Comparison of ENCODE assay signal across 22 mouse cellular contexts in genomic region chr6:51176791-51177433, GRCm38 (mm10).
DNase-seq lines count a peak whose midpoint lies in the region; ATAC-seq and TF ChIP-seq lines count a peak whose summit lies in the region.
"Had no signal": no experiment of that assay in that cellular context is flagged by ENCODE, and none has a peak within 500 bp of the region (broad histone marks: within the 10 kb centered on the region; RNA-seq: fewer than 3 reads in every experiment).

No protein-coding gene starts in this region.

- no peak overlapping the region for H3K4me2 ChIP-seq in lung, embryonic 14.5 days
- H3K4me2 ChIP-seq in myocyte (ENCODE audit: low read depth), result peak overlapping the region; percentile 95
- H3K4me2 ChIP-seq: hindbrain, embryonic 14.5 days had no signal

- H3ac ChIP-seq in myocyte (ENCODE audit: control insufficient read depth, insufficient read length), result no peak overlapping the region

- H3K27ac ChIP-seq in lung, embryonic 14.5 days (ENCODE audit: low read depth), result no peak overlapping the region
- no peak overlapping the region for H3K27ac ChIP-seq in MEL (ENCODE audit: control insufficient read depth, low read depth, low read length)
- H3K27ac ChIP-seq in limb, embryonic 10.5 days, result peak overlapping the region; percentile 96
- H3K27ac ChIP-seq: embryonic facial prominence, embryonic 10.5 days; heart, embryonic 15.5 days; hindbrain, embryonic 14.5 days had no signal

- TF ChIP-seq EP300 in MEL (IDR thresholded peaks at IDR 0.05; ENCODE audit: low read depth in 1 of 2, low read length in 2 of 2), result no peak

- H3K9me3 ChIP-seq in lung, embryonic 14.5 days (ENCODE audit: low read depth, low read length), result no peaks in the 10 kb centered on the region
- no peaks in the 10 kb centered on the region for H3K9me3 ChIP-seq in MEL (replicated peaks; ENCODE audit: insufficient read depth, low read length)
- no peaks in the 10 kb centered on the region for H3K9me3 ChIP-seq in limb, embryonic 10.5 days (replicated peaks)
- H3K9me3 ChIP-seq: embryonic facial prominence, embryonic 10.5 days; heart, embryonic 15.5 days; megakaryocyte, embryonic 14.5 days had no signal

- no peak for ATAC-seq in lung, embryonic 14.5 days (ENCODE audit: insufficient read depth)
- ATAC-seq: forebrain, embryonic 16.5 days; midbrain, embryonic 16.5 days; Patski had no signal

- peaks cover 5% of the 10 kb centered on the region; the same call in 1 of the 2 replicates for H3K4me1 ChIP-seq in lung, embryonic 14.5 days (ENCODE audit: insufficient read depth)
- no peaks in the 10 kb centered on the region; a peak in 1 of 4 replicates for H3K4me1 ChIP-seq in MEL (ENCODE audit: control insufficient read depth in 1 of 2, insufficient read depth in 2 of 2, low read length in 2 of 2)
- peaks cover 81% of the 10 kb centered on the region for H3K4me1 ChIP-seq in limb, embryonic 10.5 days

- peaks cover 66% of the 10 kb centered on the region for H3K27me3 ChIP-seq in lung, embryonic 14.5 days (ENCODE audit: insufficient read depth, low read length)
- H3K27me3 ChIP-seq in MEL (ENCODE audit: control insufficient read depth in 1 of 2, insufficient read depth in 2 of 2, low read length in 2 of 2) (peaks cover 0 to 8% of the 10 kb centered on the region in 2 experiments; a peak in 2 of 4 replicates), myocyte (ENCODE audit: control insufficient read depth, insufficient read depth, insufficient read length) (no peaks in the 10 kb centered on the region)
- no peaks in the 10 kb centered on the region for H3K27me3 ChIP-seq in limb, embryonic 10.5 days (ENCODE audit: low read depth, poor library complexity, severe bottlenecking)

- intact Hi-C loops in heart, postnatal 10 days (cut with DNase I), result loop anchor here (5.0 kb wide), 2 partner anchors 1055 to 1140 kb away; partner anchors contain the start of gene Hoxa9

- H3K79me2 ChIP-seq in MEL (ENCODE audit: control insufficient read depth, insufficient read depth, low read length, poor library complexity), result no peaks in the 10 kb centered on the region
- H3K79me2 ChIP-seq in myocyte (ENCODE audit: control insufficient read depth, insufficient read depth), result no peaks in the 10 kb centered on the region

- WGBS in lung, embryonic 14.5 days, result 16% methylated on average over 6 of the region's 6 CpGs
- 5% methylated on average over 6 of the region's 6 CpGs for WGBS in limb, embryonic 10.5 days

- TF ChIP-seq RAD21 in MEL (IDR thresholded peaks at IDR 0.05; ENCODE audit: low read depth, low read length), result no peak

- peak; percentile 7 for DNase-seq in lung, embryonic 14.5 days
- no peak for DNase-seq in lung, postnatal 10 days
- peak; percentile 7 for DNase-seq in MEL (ENCODE audit: low read depth, low spot score)
- DNase-seq in limb, embryonic 10.5 days (ENCODE audit: low spot score), result peak; percentile 76
- DNase-seq in spleen, postnatal 14 days (ENCODE audit: low spot score in 2 of 2), result no peak
- DNase-seq in heart, postnatal 10 days, result no peak
- DNase-seq: adrenal gland, adult 2 months; cerebellum, adult 2 months; heart, postnatal 4 days; kidney, adult 8-10 months; kidney, postnatal 10 days; left cerebral cortex, postnatal 4 days; lung, adult 18-20 months; lung, postnatal 36 days had no signal

- TF ChIP-seq CTCF in lung, embryonic 14.5 days (IDR thresholded peaks at IDR 0.05; ENCODE audit: low read depth), result no peak
- no peak for TF ChIP-seq CTCF in MEL (IDR thresholded peaks at IDR 0.05 in 2 of 3, conservative IDR thresholded peaks at IDR 0.05 in 1 of 3; ENCODE audit: control insufficient read depth in 1 of 3, insufficient read depth in 1 of 3, low read depth in 2 of 3, low read length in 3 of 3, poor library complexity in 1 of 3, severe bottlenecking in 1 of 3)

- TF ChIP-seq POLR2A in MEL (IDR thresholded peaks at IDR 0.05; ENCODE audit: control insufficient read depth in 1 of 2, insufficient read depth in 1 of 2, low read depth in 1 of 2, low read length in 2 of 2, poor library complexity in 1 of 2) (no peak), myocyte (IDR thresholded peaks at IDR 0.05; ENCODE audit: insufficient read length, low read depth) (no peak)

- no peak overlapping the region for H3K9ac ChIP-seq in lung, embryonic 14.5 days
- H3K9ac ChIP-seq in MEL (ENCODE audit: control insufficient read depth, low read depth, low read length, poor library complexity, severe bottlenecking), result no peak overlapping the region; the same call in 1 of the 2 replicates
- H3K9ac ChIP-seq: heart, embryonic 15.5 days; hindbrain, embryonic 14.5 days had no signal

- no peaks in the 10 kb centered on the region for H3K36me3 ChIP-seq in lung, embryonic 14.5 days (ENCODE audit: insufficient read depth)
- peaks cover 0 to 5% of the 10 kb centered on the region in 2 experiments; a peak in 2 of 4 replicates for H3K36me3 ChIP-seq in MEL (ENCODE audit: control insufficient read depth in 1 of 2, insufficient read depth in 2 of 2, low read length in 2 of 2)
- H3K36me3 ChIP-seq in limb, embryonic 10.5 days, result no peaks in the 10 kb centered on the region
- no peaks in the 10 kb centered on the region for H3K36me3 ChIP-seq in myocyte (ENCODE audit: control insufficient read depth, insufficient read depth)
- H3K36me3 ChIP-seq: embryonic facial prominence, embryonic 10.5 days; heart, embryonic 15.5 days had no signal

- H3K4me3 ChIP-seq in lung, embryonic 14.5 days (ENCODE audit: low read depth, low read length), result no peak overlapping the region
- H3K4me3 ChIP-seq in MEL (ENCODE audit: control insufficient read depth in 1 of 2, insufficient read depth in 1 of 2, low read depth in 2 of 2, low read length in 2 of 2) (peak overlapping the region in 1 of 2 experiments; percentile 83; a peak in 2 of 4 replicates), myocyte (peak overlapping the region; percentile 37)
- peak overlapping the region; percentile 40 for H3K4me3 ChIP-seq in limb, embryonic 10.5 days

TF ChIP-seq in MEL, 35 proteins besides CTCF, POLR2A, EP300 and RAD21:
- TF ChIP-seq ETS1 (IDR thresholded peaks at IDR 0.05; ENCODE audit: low read depth, low read length), result no peak
- no peak for TF ChIP-seq ZMIZ1 (IDR thresholded peaks at IDR 0.05; ENCODE audit: low read depth, low read length)
- TF ChIP-seq JUND (IDR thresholded peaks at IDR 0.05; ENCODE audit: low read depth, low read length), result no peak
- no peak for TF ChIP-seq MYB (IDR thresholded peaks at IDR 0.05; ENCODE audit: low read depth, low read length)
- no peak for TF ChIP-seq GABPA (IDR thresholded peaks at IDR 0.05; ENCODE audit: low read depth, low read length)
- no peak for TF ChIP-seq ZNF384 (IDR thresholded peaks at IDR 0.05; ENCODE audit: low read depth, low read length)
- no peak for TF ChIP-seq BHLHE40 (IDR thresholded peaks at IDR 0.05; ENCODE audit: borderline replicate concordance, low read depth, low read length)
- no peak for TF ChIP-seq ZC3H11A (IDR thresholded peaks at IDR 0.05; ENCODE audit: low read depth, low read length)
- TF ChIP-seq HCFC1 (IDR thresholded peaks at IDR 0.05; ENCODE audit: low read depth, low read length), result no peak
- no peak for TF ChIP-seq MAZ (IDR thresholded peaks at IDR 0.05; ENCODE audit: low read depth, low read length)
- TF ChIP-seq GATA1 (IDR thresholded peaks at IDR 0.05; ENCODE audit: low read depth, low read length), result no peak
- TF ChIP-seq KAT2A (conservative IDR thresholded peaks at IDR 0.05; ENCODE audit: low read depth, low read length), result no peak
- TF ChIP-seq CHD1 (IDR thresholded peaks at IDR 0.05; ENCODE audit: low read depth, low read length), result no peak
- TF ChIP-seq E2F4 (IDR thresholded peaks at IDR 0.05; ENCODE audit: borderline replicate concordance, low read depth, low read length), result no peak
- TF ChIP-seq ZKSCAN1 (IDR thresholded peaks at IDR 0.05; ENCODE audit: low read depth, low read length), result no peak
- TF ChIP-seq NRF1 (IDR thresholded peaks at IDR 0.05; ENCODE audit: insufficient read depth, low read depth, low read length, poor library complexity, severe bottlenecking), result no peak
- TF ChIP-seq USF2 (IDR thresholded peaks at IDR 0.05; ENCODE audit: borderline replicate concordance in 1 of 2, insufficient read depth in 1 of 2, low read depth in 1 of 2, low read length in 2 of 2), result no peak

TF ChIP-seq in myocyte, 11 proteins besides CTCF, POLR2A, EP300 and RAD21:
- TF ChIP-seq CEBPB (IDR thresholded peaks at IDR 0.05; ENCODE audit: insufficient read depth, poor library complexity, severe bottlenecking), result no peak
- no peak for TF ChIP-seq TCF3 (IDR thresholded peaks at IDR 0.05; ENCODE audit: insufficient read length, low read depth)
- no peak for TF ChIP-seq MAX (IDR thresholded peaks at IDR 0.05; ENCODE audit: low read depth)
- TF ChIP-seq REST (IDR thresholded peaks at IDR 0.05; ENCODE audit: insufficient read depth, insufficient read length), result no peak
- no peak for TF ChIP-seq TCF12 (IDR thresholded peaks at IDR 0.05; ENCODE audit: insufficient read depth, poor library complexity, severe bottlenecking)
- no peak for TF ChIP-seq MYOG (IDR thresholded peaks at IDR 0.05; ENCODE audit: control insufficient read depth in 1 of 3, insufficient read depth in 1 of 3, insufficient read length in 2 of 3, low read depth in 2 of 3)
- TF ChIP-seq SRF (IDR thresholded peaks at IDR 0.05; ENCODE audit: control insufficient read depth, insufficient read length, low read depth), result no peak
- TF ChIP-seq MYOD1 (IDR thresholded peaks at IDR 0.05; ENCODE audit: control insufficient read depth in 1 of 3, insufficient read length in 2 of 3, low read depth in 2 of 3), result no peak
- TF ChIP-seq POLR2AphosphoS2 (IDR thresholded peaks at IDR 0.05; ENCODE audit: insufficient read length, low read depth), result no peak
- no peak for TF ChIP-seq USF1 (IDR thresholded peaks at IDR 0.05; ENCODE audit: low read depth)
- TF ChIP-seq E2F4 (IDR thresholded peaks at IDR 0.05; ENCODE audit: insufficient read depth), result no peak

Comparison
In these comparisons a context has a peak if more than half of its experiments do, and no peak if none do; other contexts are left out.
1. DNase-seq: peak in lung, embryonic 14.5 days (single experiment), MEL (single experiment) and limb, embryonic 10.5 days (single experiment); none in lung, postnatal 10 days (single experiment), spleen, postnatal 14 days (0 of 2) and heart, postnatal 10 days (0 of 2).